Mouse (Mus musculus) megakaryocyte, embryonic 14.5 days (primary cell): Measurements from ENCODE around the gene Haus3. TPM values are rescaled to one million over a fixed set of nuclear protein-coding genes. Genes with fewer than 3 reads are reported as not detected.

ENCODE experiments used
- H3K27me3 ChIP-seq: replicated peaks from 2 replicates; pipeline ENCODE3; 2012; ENCODE audit warnings: inconsistent platforms
- H3K36me3 ChIP-seq: replicated peaks from 2 replicates; pipeline ENCODE3; 2012; ENCODE audit warnings: low read length, inconsistent platforms, mixed read lengths
- H3K4me1 ChIP-seq: 2 replicates; pipeline ENCODE4 v1.6.1; 2012; ENCODE audit warnings: inconsistent platforms
- H3K4me3 ChIP-seq: replicated peaks from 2 replicates; pipeline ENCODE3; 2012; ENCODE audit warnings: moderate library complexity, mild to moderate bottlenecking, inconsistent platforms
- H3K9me3 ChIP-seq: 2 replicates; pipeline ENCODE4 v1.6.1; 2012; ENCODE audit warnings: inconsistent platforms
- FLI1 ChIP-seq: IDR thresholded peaks from 2 replicates; pipeline ENCODE4 v1.6.1; 2012; ENCODE audit warnings: low read length, inconsistent platforms, mixed read lengths
- GATA1 ChIP-seq: IDR thresholded peaks from 3 replicates; pipeline ENCODE4 v1.6.1; 2012; ENCODE audit warnings: mixed read lengths, low read length, inconsistent platforms, borderline replicate concordance
- polyA plus RNA-seq: library from polyadenylated mRNA; stranded (reverse); fragments of >175 nt; gene quantifications from 2 replicates; pipeline ENCODE4 v1.2.3, GENCODE M21; 2012; ENCODE audit warnings: low replicate concordance; ENCODE audit not compliant: insufficient read depth

The Haus3 gene
- polyA plus RNA-seq, 1 experiment = 1.6 TPM

- Histone ChIP-seq H3K4me3 (peak overlapping the region; percentile 19), H3K27me3 (no peaks in the 10 kb centered on the region), H3K36me3 (peaks cover 97% of the 10 kb centered on the region), H3K9me3 (no peaks in the 10 kb centered on the region), H3K4me1 (peaks cover 48% of the 10 kb centered on the region)
- TF ChIP-seq FLI1 (no peak), GATA1 (no peak)
These were observed 7.8 kb upstream of the Haus3 start for GRCm38 (mm10) chr5:34177091-34177490.

- H3K4me3 ChIP-seq = peak overlapping the region; percentile 9
- no peaks in the 10 kb centered on the region for H3K9me3 ChIP-seq
- no peaks in the 10 kb centered on the region for H3K27me3 ChIP-seq
- H3K36me3 ChIP-seq = peaks cover 97% of the 10 kb centered on the region
- TF ChIP-seq FLI1 (no peak), GATA1 (no peak)
- H3K4me1 ChIP-seq = peaks cover 47% of the 10 kb centered on the region
These were observed 7.4 kb upstream of the Haus3 start for GRCm38 (mm10) chr5:34176691-34177090.

GRCm38 (mm10) chr5:34175403-34175694, 6.0 kb upstream of the Haus3 start:
- no peaks in the 10 kb centered on the region for H3K27me3 ChIP-seq
- H3K36me3 ChIP-seq = peaks cover 88% of the 10 kb centered on the region
- no peak for TF ChIP-seq GATA1
- H3K9me3 ChIP-seq = no peaks in the 10 kb centered on the region
- H3K4me3 ChIP-seq = no peak overlapping the region
- peaks cover 56% of the 10 kb centered on the region for H3K4me1 ChIP-seq

GRCm38 (mm10) chr5:34174550-34175402, 5.4 kb upstream of the Haus3 start:
- Histone ChIP-seq H3K4me3 (no peak overlapping the region), H3K36me3 (peaks cover 83% of the 10 kb centered on the region), H3K4me1 (peaks cover 57% of the 10 kb centered on the region), H3K9me3 (no peaks in the 10 kb centered on the region), H3K27me3 (no peaks in the 10 kb centered on the region)
- TF ChIP-seq FLI1 (no peak), GATA1 (no peak)

GRCm38 (mm10) chr5:34174021-34174420, 4.7 kb upstream of the Haus3 start:
- TF ChIP-seq FLI1 = no peak
- no peak for TF ChIP-seq GATA1
- Histone ChIP-seq H3K36me3 (peaks cover 76% of the 10 kb centered on the region), H3K4me3 (no peak overlapping the region), H3K9me3 (no peaks in the 10 kb centered on the region), H3K4me1 (peaks cover 59% of the 10 kb centered on the region), H3K27me3 (no peaks in the 10 kb centered on the region)

GRCm38 (mm10) chr5:34170726-34171125, 1.4 kb upstream of the Haus3 start:
- no peaks in the 10 kb centered on the region for H3K9me3 ChIP-seq
- TF ChIP-seq GATA1 (no peak), FLI1 (no peak)
- peaks cover 47% of the 10 kb centered on the region for H3K36me3 ChIP-seq
- H3K27me3 ChIP-seq = no peaks in the 10 kb centered on the region
- H3K4me1 ChIP-seq = peaks cover 39% of the 10 kb centered on the region
- no peak overlapping the region for H3K4me3 ChIP-seq

- peak overlapping the region; percentile 95 for H3K4me3 ChIP-seq
- TF ChIP-seq FLI1 (no peak), GATA1 (no peak)
- H3K36me3 ChIP-seq = peaks cover 40% of the 10 kb centered on the region
- H3K27me3 ChIP-seq = no peaks in the 10 kb centered on the region
- H3K9me3 ChIP-seq = no peaks in the 10 kb centered on the region
- H3K4me1 ChIP-seq = peaks cover 39% of the 10 kb centered on the region
These were observed 627 bp upstream of the Haus3 start for GRCm38 (mm10) chr5:34169954-34170353.

GRCm38 (mm10) chr5:34167857-34168256, 1.5 kb downstream of the Haus3 start:
- peaks cover 28% of the 10 kb centered on the region for H3K36me3 ChIP-seq
- H3K9me3 ChIP-seq = no peaks in the 10 kb centered on the region
- peak overlapping the region; percentile 95 for H3K4me3 ChIP-seq
- H3K27me3 ChIP-seq = no peaks in the 10 kb centered on the region
- H3K4me1 ChIP-seq = peaks cover 49% of the 10 kb centered on the region
- TF ChIP-seq GATA1 (no peak), FLI1 (no peak)

GRCm38 (mm10) chr5:34165793-34166192, 3.5 kb downstream of the Haus3 start:
- H3K27me3 ChIP-seq = no peaks in the 10 kb centered on the region
- H3K36me3 ChIP-seq = peaks cover 25% of the 10 kb centered on the region
- TF ChIP-seq FLI1 = no peak
- TF ChIP-seq GATA1 = no peak
- peaks cover 53% of the 10 kb centered on the region for H3K4me1 ChIP-seq
- peak overlapping the region; percentile 69 for H3K4me3 ChIP-seq
- H3K9me3 ChIP-seq = no peaks in the 10 kb centered on the region

GRCm38 (mm10) chr5:34148476-34148875, 20.9 kb downstream of the Haus3 start:
- H3K9me3 ChIP-seq = no peaks in the 10 kb centered on the region
- no peaks in the 10 kb centered on the region for H3K27me3 ChIP-seq
- H3K36me3 ChIP-seq = peaks cover 8% of the 10 kb centered on the region

GRCm38 (mm10) chr5:34147554-34147953, 21.8 kb downstream of the Haus3 start:
- Histone ChIP-seq H3K36me3 (no peaks in the 10 kb centered on the region), H3K4me1 (peaks cover 7% of the 10 kb centered on the region; the same call in 1 of the 2 replicates), H3K4me3 (no peak overlapping the region), H3K9me3 (no peaks in the 10 kb centered on the region), H3K27me3 (no peaks in the 10 kb centered on the region)
- TF ChIP-seq GATA1 (no peak), FLI1 (no peak)

More at GRCm38 (mm10) chr5:34148476-34148875, 20.9 kb downstream of the Haus3 start:
- Histone ChIP-seq H3K4me1 (peaks cover 7% of the 10 kb centered on the region; the same call in 1 of the 2 replicates), H3K4me3 (no peak overlapping the region)
- no peak for TF ChIP-seq FLI1
- no peak for TF ChIP-seq GATA1
